Mouse (Mus musculus) lung, postnatal 0 days (tissue): Measurements from ENCODE around the gene Gm43951. TPM values are rescaled to one million over a fixed set of nuclear protein-coding genes. Genes with fewer than 3 reads are reported as not detected.
"Not testable (repeated sequence)": the region's sequence is repeated elsewhere in the genome, so short reads cannot be mapped to it uniquely, and the experiment has no call there.

Experiments
- ATAC-seq: fragments of 200-750 bp; cut with Nextera tagmentation; 2 replicates; pipeline ENCODE4 v1.8.0; 2017; ENCODE audit warnings: moderate library complexity
- DNase-seq: peaks from one replicate; pipeline ENCODE4 v3.0.0-alpha.2; 2016; ENCODE audit warnings: low spot score
- H3K27ac ChIP-seq: fragments of 300-500 bp; sonication (generic); 2 replicates; pipeline ENCODE4 v1.5.1; 2014; ENCODE audit warnings: antibody characterized with exemption, mild to moderate bottlenecking, low read length, mixed read lengths
- H3K27me3 ChIP-seq: fragments of 300-500 bp; sonication (generic); replicated peaks from 2 replicates; pipeline ENCODE4 v1.6.1; 2014; ENCODE audit warnings: low read length, mixed read lengths; ENCODE audit not compliant: insufficient read depth
- H3K36me3 ChIP-seq: fragments of 300-500 bp; sonication (generic); 2 replicates; pipeline ENCODE4 v1.6.1; 2014; ENCODE audit warnings: low read length, mixed read lengths; ENCODE audit not compliant: insufficient read depth
- H3K4me1 ChIP-seq: fragments of 300-500 bp; sonication (generic); 2 replicates; pipeline ENCODE4 v1.6.1; 2014; ENCODE audit warnings: antibody characterized with exemption, low read depth, low read length, mixed read lengths; ENCODE audit not compliant: insufficient read depth
- H3K4me2 ChIP-seq: fragments of 300-500 bp; sonication (generic); replicated peaks from 2 replicates; pipeline ENCODE4 v1.6.1; 2014; ENCODE audit warnings: low read depth, mild to moderate bottlenecking, low read length, moderate library complexity, mixed read lengths
- H3K4me3 ChIP-seq: fragments of 300-500 bp; sonication (generic); 2 replicates; pipeline ENCODE4 v1.5.1; 2014; ENCODE audit warnings: low read depth, low read length
- H3K9ac ChIP-seq: fragments of 300-500 bp; sonication (generic); replicated peaks from 2 replicates; pipeline ENCODE4 v1.6.1; 2014; ENCODE audit warnings: low read depth, mild to moderate bottlenecking
- H3K9me3 ChIP-seq: fragments of 300-500 bp; sonication (generic); 2 replicates; pipeline ENCODE4 v1.6.1; 2016; ENCODE audit warnings: low read length, mixed read lengths
- CTCF ChIP-seq: IDR thresholded peaks from 2 replicates; pipeline ENCODE4 v1.5.1; 2016; ENCODE audit warnings: antibody characterized with exemption, mild to moderate bottlenecking
- EP300 ChIP-seq: IDR thresholded peaks from 2 replicates; pipeline ENCODE4 v1.6.1; 2016; ENCODE audit warnings: antibody characterized with exemption, mild to moderate bottlenecking, control low read depth
- WGBS: fragments of 180-500 bp; shearing (Covaris S2); extraction: QIAGEN DNeasy Blood & Tissue Kit; methylation state at CpG from one replicate; pipeline ENCODE4 v1.1.7; 2014; 5-methylcytosine and 5-hydroxymethylcytosine counted together
- polyA plus RNA-seq: library from polyadenylated mRNA; unstranded; fragments of >200 nt; fragmentation: Nextera tagmentation; extraction: Ambion mirVana; gene quantifications from 2 replicates; pipeline ENCODE4 v1.2.1, GENCODE M21; 2015

The Gm43951 gene
- polyA plus RNA-seq, 1 experiment from 2014 or later: 0.06 TPM

- Histone ChIP-seq H3K9me3 (no peaks in the 10 kb centered on the region), H3K36me3 (0 out of 2 replicates have a peak, but pooled peaks cover 5% of the 10 kb centered on the region), H3K27me3 (no peaks in the 10 kb centered on the region), H3K4me1 (no peaks in the 10 kb centered on the region), H3K27ac (no peak overlapping the region), H3K4me2 (no peak overlapping the region), H3K4me3 (no peak overlapping the region), H3K9ac (no peak overlapping the region)
- DNase-seq (no peak), ATAC-seq (no peak)
- TF ChIP-seq EP300 (no peak), CTCF (no peak)
- WGBS: 91% methylated on average over 5 of the region's 5 CpGs
Observed at GRCm38 (mm10) chr11:72180556-72180955, 26.1 kb downstream of the Gm43951 start.

GRCm38 (mm10) chr11:72176553-72176952, 30.1 kb downstream of the Gm43951 start:
- Histone ChIP-seq H3K9ac (no peak overlapping the region), H3K27ac (no peak overlapping the region), H3K4me1 (no peaks in the 10 kb centered on the region), H3K27me3 (no peaks in the 10 kb centered on the region), H3K4me2 (no peak overlapping the region), H3K36me3 (peaks cover 12% of the 10 kb centered on the region; the same call in 1 of the 2 replicates), H3K9me3 (no peaks in the 10 kb centered on the region), H3K4me3 (no peak overlapping the region)
- 81% methylated on average over 3 of the region's 3 CpGs for WGBS
- DNase-seq (no peak), ATAC-seq (no peak)
- TF ChIP-seq CTCF: no peak
- no peak for TF ChIP-seq EP300

GRCm38 (mm10) chr11:72175966-72176365, 30.7 kb downstream of the Gm43951 start:
- TF ChIP-seq EP300 (no peak), CTCF (no peak)
- H3K9me3 ChIP-seq: no peaks in the 10 kb centered on the region
- H3K4me1 ChIP-seq: no peaks in the 10 kb centered on the region
- H3K36me3 ChIP-seq: peaks cover 12% of the 10 kb centered on the region; the same call in 1 of the 2 replicates
- DNase-seq (no peak), ATAC-seq (no peak)
- no peak overlapping the region for H3K27ac ChIP-seq
- no peak overlapping the region for H3K9ac ChIP-seq
- H3K4me3 ChIP-seq: no peak overlapping the region
- H3K27me3 ChIP-seq: no peaks in the 10 kb centered on the region
- H3K4me2 ChIP-seq: no peak overlapping the region
- WGBS: 85% methylated on average over 5 of the region's 5 CpGs

GRCm38 (mm10) chr11:72174721-72175120, 31.9 kb downstream of the Gm43951 start:
- H3K27me3 ChIP-seq: no peaks in the 10 kb centered on the region
- no peak overlapping the region for H3K4me3 ChIP-seq
- TF ChIP-seq CTCF (no peak), EP300 (no peak)
- H3K4me2 ChIP-seq: no peak overlapping the region
- no peak for ATAC-seq
- WGBS: 90% methylated on average over 6 of the region's 6 CpGs
- no peak for DNase-seq
- H3K36me3 ChIP-seq: peaks cover 12% of the 10 kb centered on the region; the same call in 1 of the 2 replicates
- no peak overlapping the region for H3K27ac ChIP-seq
- H3K9ac ChIP-seq: no peak overlapping the region
- no peaks in the 10 kb centered on the region for H3K4me1 ChIP-seq
- H3K9me3 ChIP-seq: no peaks in the 10 kb centered on the region

GRCm38 (mm10) chr11:72173506-72173905, 33.1 kb downstream of the Gm43951 start:
- TF ChIP-seq EP300: no peak
- TF ChIP-seq CTCF: no peak
- Histone ChIP-seq H3K4me1 (no peaks in the 10 kb centered on the region), H3K9ac (no peak overlapping the region), H3K9me3 (no peaks in the 10 kb centered on the region), H3K4me2 (no peak overlapping the region), H3K27me3 (no peaks in the 10 kb centered on the region), H3K27ac (no peak overlapping the region), H3K4me3 (no peak overlapping the region), H3K36me3 (peaks cover 12% of the 10 kb centered on the region; the same call in 1 of the 2 replicates)
- no peak for DNase-seq
- 85% methylated on average over 5 of the region's 5 CpGs for WGBS
- no peak for ATAC-seq

- not testable (repeated sequence) for H3K4me1 ChIP-seq, DNase-seq, ATAC-seq, H3K4me2 ChIP-seq, H3K9me3 ChIP-seq, H3K9ac ChIP-seq, H3K4me3 ChIP-seq, H3K27me3 ChIP-seq, H3K27ac ChIP-seq, H3K36me3 ChIP-seq
- 76% methylated on average over 4 of the region's 4 CpGs for WGBS
Observed at GRCm38 (mm10) chr11:72171906-72172305, 34.7 kb downstream of the Gm43951 start.

GRCm38 (mm10) chr11:72169871-72170270, 36.8 kb downstream of the Gm43951 start:
- Histone ChIP-seq H3K4me1 (no peaks in the 10 kb centered on the region), H3K9me3 (no peaks in the 10 kb centered on the region), H3K27me3 (no peaks in the 10 kb centered on the region), H3K4me2 (no peak overlapping the region), H3K27ac (no peak overlapping the region), H3K9ac (no peak overlapping the region), H3K4me3 (no peak overlapping the region), H3K36me3 (peaks cover 18% of the 10 kb centered on the region; the same call in 1 of the 2 replicates)
- WGBS: 72% methylated on average over 4 of the region's 4 CpGs
- TF ChIP-seq CTCF: no peak
- TF ChIP-seq EP300: no peak
- ATAC-seq (no peak), DNase-seq (no peak)
